1 mouse cellular context compared by ENCODE assay signal in genomic region chr6:38551062-38551988, GRCm38 (mm10).
TF ChIP-seq lines count a peak whose summit lies in the region.

Luc7l2 (plus strand) TSS chr6:38551334.

TF ChIP-seq in CH12.LX, 34 proteins besides CTCF, POLR2A, EP300 and RAD21 (continued from another document):
- peak; percentile 100 for TF ChIP-seq CHD2 (IDR thresholded peaks at IDR 0.05; ENCODE audit: low read length)
- 0 out of 2 replicates have a peak, but pooled peaks have one; percentile 9 for TF ChIP-seq IRF4 (IDR thresholded peaks at IDR 0.05; ENCODE audit: low read depth, low read length)
- peak; percentile 84 for TF ChIP-seq MAZ (IDR thresholded peaks at IDR 0.05; ENCODE audit: low read depth, low read length)
- TF ChIP-seq SIN3A (IDR thresholded peaks at IDR 0.05; ENCODE audit: low read length) = peak; percentile 72
- peak; percentile 69; the same call in 1 of the 2 replicates for TF ChIP-seq MEF2A (IDR thresholded peaks at IDR 0.05; ENCODE audit: borderline replicate concordance, low read depth, low read length)
- TF ChIP-seq ZNF384 (IDR thresholded peaks at IDR 0.05; ENCODE audit: low read depth, low read length) = peak; percentile 100
- no peak for TF ChIP-seq ZC3H11A (IDR thresholded peaks at IDR 0.05; ENCODE audit: low read depth, low read length)
- no peak for TF ChIP-seq JUND (conservative IDR thresholded peaks at IDR 0.05; ENCODE audit: low read depth, low read length)
- no peak for TF ChIP-seq USF2 (conservative IDR thresholded peaks at IDR 0.05; ENCODE audit: low read depth, low read length)
- TF ChIP-seq E2F4 (IDR thresholded peaks at IDR 0.05; ENCODE audit: insufficient replicate concordance, low read depth, low read length) = no peak
- no peak for TF ChIP-seq SMC3 (IDR thresholded peaks at IDR 0.05; ENCODE audit: low read depth, low read length)
